Mouse (Mus musculus) gastrocnemius, adult 8-10 months (tissue): ENCODE measurements around the gene Slc36a4. TPM values are rescaled to one million over a fixed set of nuclear protein-coding genes. Genes with fewer than 3 reads are reported as not detected.

Experiments
- DNase-seq, 2 experiments: peaks; one replicate each; pipeline ENCODE4 v3.0.0; 2022; ENCODE audit warnings: low spot score in 2 of 2
- total RNA-seq, 4 experiments: library from RNA; stranded (reverse); gene quantifications; 2 replicates each; pipeline ENCODE4 v1.2.4; 2022

Slc36a4 gene
- total RNA-seq, 4 experiments from 2014 or later = 0.94 to 2.1 (median 1.7) TPM

DNA sequence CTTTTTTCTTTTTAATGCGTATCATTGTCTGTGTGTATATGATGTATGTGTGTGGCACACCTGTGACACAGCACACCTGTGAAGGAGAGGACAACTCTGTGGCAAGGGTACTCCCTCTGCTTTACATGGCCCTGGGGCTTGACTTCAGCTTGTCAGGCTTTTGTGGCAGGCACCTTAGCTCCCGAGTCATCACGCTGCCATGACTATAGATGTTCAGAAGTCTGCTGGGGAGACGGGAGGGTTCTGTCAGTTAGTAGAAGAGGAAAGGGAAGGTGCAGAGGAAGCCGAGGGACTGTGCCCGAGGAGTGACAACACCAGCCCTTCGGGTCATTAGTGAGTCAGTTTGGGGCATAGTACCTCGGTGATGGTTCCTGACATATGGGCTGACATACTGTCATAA lies 13.0 kb downstream of the Slc36a4 start:
- no peak for DNase-seq

DNA sequence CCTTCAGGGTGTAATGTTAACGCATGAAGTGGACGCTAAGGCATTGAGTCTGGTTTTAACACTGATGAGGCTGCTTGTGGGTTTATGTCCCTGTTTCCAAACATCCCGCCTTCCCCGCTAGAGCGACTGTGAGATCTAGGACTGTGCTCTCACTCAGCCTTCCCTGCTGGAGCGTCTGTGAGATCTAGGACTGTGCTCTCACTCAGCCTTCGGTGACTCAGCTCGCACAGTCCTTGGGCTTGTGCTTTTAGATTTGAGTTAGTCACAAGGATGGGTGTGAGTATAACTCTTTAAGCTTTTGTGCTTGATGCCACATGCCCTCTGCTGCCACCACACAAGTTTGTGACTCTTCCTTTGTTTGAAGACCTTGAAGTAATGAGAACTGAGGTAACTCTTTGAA lies 17.6 kb downstream of the Slc36a4 start:
- no peak for DNase-seq

DNA sequence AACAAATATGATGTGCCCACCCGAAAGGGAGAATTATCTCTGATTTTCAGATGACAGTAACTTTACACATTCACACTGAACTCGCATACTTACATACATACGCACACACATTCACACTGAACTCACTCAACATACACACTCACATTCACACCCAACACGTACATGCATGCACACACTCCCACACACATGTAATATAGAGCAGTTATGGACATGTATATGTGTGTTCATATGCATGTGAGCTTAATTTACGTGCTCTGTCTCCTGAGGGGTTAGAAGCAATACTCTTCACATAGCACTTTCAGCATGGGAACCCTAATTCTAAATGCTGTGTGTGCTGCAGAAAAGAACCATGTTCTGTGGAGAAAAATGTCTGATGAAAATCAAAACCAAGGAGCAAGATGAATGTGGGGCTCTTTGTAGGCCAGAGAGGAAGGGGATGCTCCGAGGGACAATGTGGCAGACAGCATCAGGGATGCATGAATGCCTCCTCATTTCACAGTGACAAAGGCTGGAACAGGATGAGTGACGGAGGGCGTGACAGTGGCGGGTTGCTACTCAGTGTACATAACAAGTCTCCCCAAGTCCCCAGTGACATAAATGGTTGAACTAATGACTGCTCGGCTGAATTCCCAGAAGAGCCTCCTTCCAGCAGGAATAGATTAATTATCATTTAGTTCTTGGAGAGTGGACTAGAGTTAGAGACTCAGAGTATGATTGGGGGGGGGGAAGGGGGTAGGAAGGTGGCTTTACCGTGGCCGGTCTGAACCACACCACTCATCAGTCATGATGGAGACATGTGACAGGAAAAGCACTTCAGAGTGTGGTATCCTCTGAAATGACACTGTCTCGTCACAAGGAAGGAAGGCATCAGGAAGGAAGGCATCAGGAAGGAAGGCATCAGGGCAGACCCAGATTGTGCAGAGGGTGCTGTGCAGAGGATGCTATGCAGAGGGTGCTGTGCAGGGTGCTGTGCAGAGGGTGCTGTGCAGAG lies 22.5 kb downstream of the Slc36a4 start:
- DNase-seq = no peak

DNA sequence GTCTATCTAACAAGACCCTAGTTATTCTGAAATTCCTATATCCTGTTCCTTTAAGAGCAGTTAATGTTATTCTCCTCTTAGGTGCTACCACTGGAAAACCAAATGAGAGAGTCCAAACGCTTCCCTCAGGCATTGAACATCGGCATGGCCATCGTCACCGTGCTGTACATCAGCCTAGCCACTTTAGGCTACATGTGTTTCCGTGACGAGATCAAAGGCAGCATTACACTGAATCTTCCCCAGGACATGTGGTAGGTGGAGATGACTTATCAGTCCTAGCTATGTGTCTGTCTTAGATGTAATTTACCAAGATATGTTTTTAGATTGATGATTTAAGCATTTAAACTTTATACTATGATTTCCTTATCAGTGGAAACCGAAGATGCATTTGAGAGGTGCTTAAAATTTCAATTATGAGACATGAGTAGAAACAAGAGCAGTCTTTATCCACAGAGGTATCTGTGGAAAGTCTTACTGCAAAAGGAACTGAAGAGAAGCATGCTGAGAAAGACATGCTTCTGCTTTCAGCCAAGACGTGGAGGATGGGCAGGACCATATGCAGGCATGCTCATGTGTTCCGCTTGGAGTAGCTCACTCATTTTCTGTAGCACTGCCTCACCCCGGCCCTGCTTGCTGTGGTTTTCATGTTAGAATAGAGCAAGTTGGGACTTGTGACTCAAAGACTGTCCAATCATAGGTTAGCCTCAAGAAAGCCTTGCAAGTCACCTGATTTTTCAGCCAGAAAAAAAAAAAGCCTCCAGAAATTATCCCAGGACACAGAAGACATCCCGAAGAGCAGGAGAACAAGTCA lies 24.7 kb downstream of the Slc36a4 start:
- DNase-seq = no peak

DNA sequence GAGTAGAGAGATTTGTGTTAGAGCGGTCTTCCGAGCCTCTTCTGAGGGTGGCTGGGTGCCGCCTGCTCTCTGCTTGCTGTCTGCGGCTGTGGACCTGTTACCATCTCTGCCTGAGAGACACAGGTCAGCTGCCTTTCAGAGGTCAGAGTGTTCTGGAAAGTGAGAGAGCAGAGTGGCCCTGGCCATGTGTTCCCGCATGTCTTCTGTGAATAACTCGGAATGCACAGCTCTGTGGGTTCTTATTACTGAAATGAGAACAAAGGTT lies 25.3 kb downstream of the Slc36a4 start:
- DNase-seq = no peak

DNA sequence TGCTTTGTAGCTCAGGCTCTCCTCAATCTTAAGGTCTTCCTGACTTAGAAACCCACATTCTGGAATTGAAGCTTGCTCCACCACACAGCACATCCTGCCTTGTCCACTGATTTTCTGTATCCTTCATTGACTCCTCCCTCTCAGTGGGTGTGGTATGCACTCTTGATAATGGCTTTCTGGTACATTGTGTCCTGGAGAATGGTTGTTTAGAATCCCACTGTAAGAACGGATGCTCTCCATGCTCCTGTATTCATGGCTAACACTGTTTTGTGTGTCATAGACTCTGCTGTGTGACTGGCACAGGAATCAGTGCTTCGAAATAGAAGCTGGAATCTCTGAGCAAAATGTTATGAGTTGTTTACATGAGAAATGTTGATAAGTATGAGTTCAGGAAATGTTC lies 28.0 kb downstream of the Slc36a4 start:
- DNase-seq = no peak

DNA sequence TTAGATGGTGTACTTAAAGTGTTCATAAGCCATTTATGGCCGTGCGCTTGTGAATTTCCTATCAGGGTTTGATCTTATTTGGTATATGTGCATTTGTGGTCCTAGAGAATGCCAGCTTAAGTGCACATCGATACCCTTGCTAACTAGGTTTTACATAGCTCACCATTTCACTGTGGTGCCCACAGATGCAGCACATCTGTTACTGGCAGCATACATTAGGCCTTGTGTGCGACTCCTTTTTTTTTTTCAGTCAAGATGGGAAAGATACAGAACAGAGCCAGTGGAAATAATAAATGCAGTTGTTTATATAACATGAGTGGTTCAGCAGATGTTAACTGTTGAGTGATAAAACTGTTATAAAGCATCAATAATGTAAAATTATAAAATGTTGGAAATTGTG lies 31.9 kb downstream of the Slc36a4 start:
- DNase-seq = no peak

DNA sequence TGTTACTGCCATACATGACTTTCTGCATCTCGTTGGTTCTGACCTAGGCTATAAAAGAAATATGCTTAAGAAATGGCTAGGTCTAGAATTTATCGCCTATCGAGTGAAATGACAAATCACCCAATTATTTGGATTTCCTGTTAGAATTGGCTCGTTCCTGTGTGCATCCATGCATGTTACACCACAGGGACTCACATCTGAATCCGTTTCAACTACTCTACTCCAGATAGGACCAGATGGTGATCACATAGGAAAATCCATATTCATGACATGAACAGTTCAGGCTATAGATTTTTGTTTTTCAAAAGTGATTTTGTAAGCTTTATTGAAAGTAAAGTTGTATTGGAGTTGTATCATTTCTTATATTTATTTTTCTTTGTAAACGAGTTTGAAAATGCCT lies 32.4 kb downstream of the Slc36a4 start:
- no peak for DNase-seq

DNA sequence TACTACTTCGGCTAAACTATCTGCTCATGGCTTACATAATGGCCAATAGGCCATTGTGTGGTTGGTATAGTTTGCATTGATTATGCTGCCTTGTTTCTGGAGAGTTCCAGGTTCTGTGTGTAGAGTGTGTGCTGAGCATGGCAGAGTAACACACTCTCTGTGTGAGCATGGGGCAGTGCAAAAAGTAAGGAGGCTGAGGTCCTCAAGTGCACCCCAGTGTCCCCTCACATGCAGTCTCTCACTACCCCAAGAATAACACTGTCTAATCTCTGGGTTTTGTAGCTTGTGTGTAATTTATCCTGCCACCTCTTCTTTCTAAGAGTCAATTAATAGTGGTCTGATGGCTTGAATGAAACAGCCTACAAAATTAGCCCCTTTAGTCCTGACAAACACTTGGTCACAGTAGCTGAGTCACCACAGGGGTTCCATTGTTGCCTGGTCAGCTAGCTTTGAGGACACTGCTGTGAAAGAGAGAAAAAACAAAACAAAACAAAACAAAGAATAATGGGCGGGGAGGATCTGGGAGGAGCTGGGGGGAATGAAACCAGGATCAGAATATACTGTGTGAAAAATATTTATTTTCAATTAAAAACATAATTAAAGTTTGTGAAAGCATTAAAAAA lies 36.6 kb downstream of the Slc36a4 start:
- no peak for DNase-seq

DNA sequence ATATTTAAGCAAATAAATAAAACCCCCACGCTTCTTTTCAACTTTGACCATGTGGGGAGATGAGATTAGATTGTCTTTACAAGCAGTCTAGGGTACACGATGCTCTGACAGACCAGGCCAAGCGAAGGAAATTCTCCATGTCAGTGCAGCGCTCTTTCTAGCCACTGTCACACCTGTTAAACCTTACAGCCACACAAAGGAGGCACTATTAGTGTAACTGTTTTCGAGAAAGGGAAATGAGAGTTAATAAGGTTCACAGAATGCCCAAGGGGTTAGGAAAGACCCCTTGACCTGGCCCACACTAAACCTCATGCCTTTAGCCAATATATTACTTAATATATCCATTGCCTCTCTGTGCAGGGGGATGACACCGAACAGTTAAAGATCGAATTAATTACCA lies 37.1 kb downstream of the Slc36a4 start:
- DNase-seq = no peak

DNA sequence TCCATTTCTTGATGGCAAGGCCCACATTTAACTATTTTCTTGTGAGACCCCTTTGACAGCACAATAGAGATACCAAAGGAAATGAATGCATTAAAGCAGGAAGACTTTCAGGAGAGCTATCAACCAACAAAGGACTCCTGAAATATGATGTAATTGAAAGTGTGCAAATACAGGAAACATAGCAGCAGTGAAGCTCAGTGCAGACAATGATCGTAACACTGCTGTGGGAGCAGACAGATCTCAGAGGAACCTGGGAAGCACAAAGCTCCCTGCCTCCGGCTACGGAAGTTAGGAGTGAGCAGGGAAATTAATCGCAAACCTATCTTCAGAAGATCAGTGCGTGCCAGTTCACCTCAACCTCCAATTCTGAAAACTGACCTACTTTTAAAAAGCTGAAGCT lies 38.8 kb downstream of the Slc36a4 start:
- no peak for DNase-seq

DNA sequence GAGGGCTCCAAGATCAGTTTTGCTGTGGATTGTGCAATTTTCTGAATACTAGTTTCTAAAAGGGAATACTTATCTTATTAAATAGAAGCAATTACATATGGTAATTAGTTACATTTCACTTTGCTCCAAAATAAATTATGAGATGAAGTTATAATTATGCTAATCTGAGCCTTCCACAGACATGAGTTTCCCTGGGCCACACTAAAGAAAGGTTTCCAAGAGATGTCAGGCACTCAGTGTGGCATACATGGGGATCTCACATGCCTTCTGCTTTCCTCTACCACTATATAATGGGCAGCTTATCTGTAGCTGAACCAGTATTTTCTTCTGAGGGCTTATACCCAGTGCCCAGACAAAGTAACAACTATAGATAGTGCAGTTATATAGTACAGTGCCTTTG lies 49.8 kb downstream of the Slc36a4 start:
- DNase-seq = no peak

DNA sequence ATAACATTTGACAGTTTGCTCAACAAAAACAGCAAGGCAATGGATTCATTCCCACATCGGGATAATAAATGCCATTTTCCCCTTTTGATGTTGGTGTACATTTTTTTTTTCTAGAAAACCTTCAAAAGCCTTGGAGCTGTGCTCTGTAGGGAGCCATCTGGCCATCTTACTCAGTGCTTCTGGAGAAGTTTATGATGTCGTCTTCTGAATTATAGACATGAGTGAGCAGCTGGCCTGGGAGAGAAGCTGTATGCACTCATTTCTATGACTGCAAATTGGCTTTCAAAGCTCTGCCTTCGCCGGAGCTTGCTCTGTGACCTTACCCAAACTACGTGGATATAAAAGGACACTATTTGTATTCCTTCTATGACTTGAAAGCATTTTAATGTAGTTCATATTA lies 56.8 kb downstream of the Slc36a4 start:
- DNase-seq = no peak

DNA sequence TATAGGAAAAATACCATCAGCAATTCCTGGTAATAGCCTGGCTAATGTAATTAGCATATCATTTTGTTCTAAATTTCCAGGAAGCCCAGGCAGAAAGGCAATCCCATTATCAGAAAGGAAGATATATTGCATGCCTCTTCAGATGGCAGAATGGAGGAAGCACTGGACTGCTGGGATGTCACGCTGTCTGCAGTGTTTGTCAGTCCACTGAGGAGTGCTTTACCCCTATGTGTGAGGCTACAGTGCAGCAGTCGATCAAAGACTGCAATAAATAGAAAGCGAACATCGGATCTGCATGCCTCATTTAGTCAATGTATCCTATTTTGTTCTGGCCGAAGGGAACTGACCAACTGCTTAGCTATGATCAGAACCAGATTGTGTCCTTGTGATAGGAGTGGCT lies 57.3 kb downstream of the Slc36a4 start:
- no peak for DNase-seq

DNA sequence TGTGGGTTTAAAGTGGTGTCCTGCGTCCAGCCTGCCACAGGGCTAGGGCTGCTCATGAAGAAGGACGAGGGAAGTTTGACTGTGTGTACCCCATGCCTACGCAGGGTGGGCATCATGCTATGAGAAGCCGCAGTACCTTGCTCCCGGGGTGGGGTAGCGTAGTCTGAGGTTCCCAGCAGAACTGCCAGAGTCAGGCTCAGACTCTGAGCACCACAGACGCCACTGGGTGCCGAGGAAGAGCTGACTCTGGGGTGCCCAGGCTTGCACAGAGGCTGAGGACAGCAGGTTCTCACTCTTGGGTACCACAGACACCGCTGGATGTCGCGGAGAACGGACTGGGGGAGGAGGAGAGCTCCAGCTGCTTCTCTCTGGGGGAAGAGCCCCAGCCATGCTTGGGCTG lies 63.2 kb downstream of the Slc36a4 start:
- DNase-seq = no peak

DNA sequence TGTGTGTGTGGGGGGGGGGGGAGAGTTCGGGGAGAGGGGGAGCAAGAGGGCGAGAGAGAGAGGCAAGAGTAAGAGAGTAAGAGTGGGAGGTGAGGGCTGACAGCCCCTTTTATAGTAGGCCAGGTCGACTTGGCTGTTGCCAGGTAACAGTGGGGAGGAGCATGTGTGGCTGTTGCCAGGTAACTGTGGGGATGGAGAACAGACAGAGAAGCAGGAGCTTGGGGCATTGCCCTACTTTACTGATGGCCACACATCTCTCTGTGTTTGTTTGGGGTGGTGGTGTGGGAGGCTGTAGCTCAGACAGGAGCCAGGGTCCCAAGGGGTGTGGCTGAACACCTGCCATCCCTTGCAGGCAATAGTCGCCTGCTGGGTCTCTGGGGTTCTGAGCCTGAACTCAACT lies 63.9 kb downstream of the Slc36a4 start:
- DNase-seq = no peak

DNA sequence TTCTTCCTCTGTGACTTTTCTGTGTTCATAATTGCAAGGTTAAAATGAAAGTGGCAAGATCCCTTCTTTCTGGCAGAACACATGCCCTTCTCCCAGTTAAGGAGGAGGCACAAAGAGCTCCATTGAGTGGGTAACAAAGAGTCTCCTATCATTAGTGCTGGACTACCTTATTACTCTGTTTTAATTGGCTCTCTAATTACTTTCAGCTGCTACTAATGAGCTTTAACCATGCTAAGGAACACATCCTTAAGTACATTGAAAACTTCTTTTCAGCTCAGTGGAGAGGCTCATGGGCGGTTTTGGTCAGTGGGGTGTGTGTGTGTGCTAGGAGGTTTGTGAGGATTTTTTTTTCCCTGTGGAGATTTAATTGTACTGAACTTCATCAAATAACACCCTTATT lies 65.4 kb downstream of the Slc36a4 start:
- no peak for DNase-seq

DNA sequence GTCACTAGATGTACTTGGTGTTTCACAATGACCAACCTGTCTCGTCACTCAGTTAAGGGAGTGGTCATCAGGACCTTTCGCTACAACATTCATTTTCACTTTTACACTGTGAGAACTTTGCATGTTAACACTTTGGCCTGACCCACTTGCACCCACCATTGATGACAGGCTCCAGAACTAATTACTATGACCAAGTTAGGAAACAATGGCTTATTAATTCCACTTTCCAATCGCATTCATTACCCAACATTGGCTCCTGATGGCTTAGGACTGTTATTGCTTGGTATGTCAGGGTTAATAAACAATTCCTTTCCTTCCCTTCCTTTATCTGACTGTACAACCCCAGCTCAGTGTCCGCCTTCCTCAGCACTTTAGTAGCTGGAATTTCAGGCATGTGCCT lies 72.4 kb downstream of the Slc36a4 start:
- DNase-seq = no peak

DNA sequence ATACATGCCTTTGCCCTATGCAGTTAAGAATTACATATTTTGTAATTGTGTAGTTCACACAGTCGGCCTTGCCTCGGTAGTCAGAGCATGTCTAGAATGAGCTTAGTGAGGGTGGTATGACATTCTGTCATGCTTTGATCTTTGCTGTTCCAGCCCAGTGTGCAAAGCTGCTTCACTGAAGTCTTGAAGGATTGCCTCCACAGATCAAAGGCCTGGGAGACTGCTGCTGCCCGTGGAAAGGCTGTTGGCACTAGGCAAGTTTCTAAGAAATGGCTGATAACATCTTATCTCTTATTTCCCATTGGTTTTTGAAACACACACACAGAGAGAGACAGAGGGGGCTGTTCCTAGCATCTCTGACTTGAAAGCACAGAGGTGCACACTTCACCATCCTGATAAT lies 76.7 kb downstream of the Slc36a4 start:
- no peak for DNase-seq

DNA sequence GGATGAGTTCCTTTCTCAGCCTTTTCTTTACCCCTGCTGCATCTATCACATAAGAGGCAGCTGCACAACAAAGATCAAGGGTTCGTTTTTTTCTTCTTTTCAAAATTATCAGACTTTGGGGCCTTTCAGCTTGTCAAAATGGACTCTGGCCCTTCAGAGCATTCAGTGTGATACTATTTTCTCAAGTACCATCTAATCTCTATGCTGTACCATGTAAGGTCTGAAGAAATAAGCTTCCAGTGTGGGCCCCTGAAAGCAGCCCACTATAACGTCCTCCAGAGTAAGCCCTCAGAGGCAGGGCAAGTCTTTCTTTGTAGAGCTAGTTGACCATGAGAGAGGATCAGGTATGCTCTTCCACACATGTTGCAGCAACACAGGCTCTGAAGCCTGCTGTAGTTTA lies 77.1 kb downstream of the Slc36a4 start:
- DNase-seq = no peak

DNA sequence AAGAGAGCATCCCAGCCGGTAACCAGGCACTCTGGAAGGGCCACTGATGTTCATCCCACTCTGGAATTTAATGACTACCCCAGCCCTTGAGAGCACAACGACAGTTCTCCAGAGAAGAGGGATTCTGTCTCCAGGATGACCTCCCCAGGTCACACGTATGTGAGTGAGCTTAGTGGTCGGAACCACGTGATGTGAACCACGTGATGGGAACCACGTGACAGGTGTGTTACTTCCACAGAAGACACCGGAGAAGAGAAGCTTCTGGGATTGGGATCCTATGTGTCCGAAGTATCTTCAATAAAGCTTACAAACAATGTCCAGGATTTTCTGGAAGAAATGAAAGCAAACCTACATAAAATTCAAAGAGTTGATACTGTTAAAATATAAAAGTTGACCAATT lies 82.5 kb downstream of the Slc36a4 start:
- no peak for DNase-seq
